Mouse (Mus musculus): Measurements from ENCODE around the gene Aox2. TPM values are rescaled to one million over a fixed set of nuclear protein-coding genes. Genes with fewer than 3 reads are reported as not detected.

Gene Aox2
- polyA plus RNA-seq (2016; fragmentation: Nextera tagmentation; extraction: Ambion mirVana): 0.05 TPM in 1 of 2 replicates, not detected in the other

GRCm38 (mm10) chr1:58278026-58278425 is at the start of gene Aox2:
TSS of gene Aox2 (plus strand) at chr1:58278326.
- Histone ChIP-seq H3K4me3 (no peak within 1 kb of the TSS), H3K36me3 (replicated peaks) (no peaks in the 10 kb centered on the region), H3K9me3 (no peaks in the 10 kb centered on the region), H3K27ac (0 out of 2 replicates have a peak within 1 kb of the TSS, but pooled peaks have one; percentile 15), H3K4me1 (peaks cover 28% of the 10 kb centered on the region), H3K27me3 (ENCODE audit: poor library complexity, severe bottlenecking) (no peaks in the 10 kb centered on the region)
- DNase-seq (ENCODE audit: extremely low spot score, low spot score): no peak
- WGBS: 69% methylated on average over 5 of the region's 5 CpGs

GRCm38 (mm10) chr1:58228916-58229315 is 49.2 kb upstream of the Aox2 start:
- DNase-seq (ENCODE audit: extremely low spot score, low spot score): no peak
- Histone ChIP-seq H3K4me3 (no peak overlapping the region), H3K27me3 (ENCODE audit: poor library complexity, severe bottlenecking) (no peaks in the 10 kb centered on the region), H3K27ac (no peak overlapping the region), H3K4me1 (peaks cover 13% of the 10 kb centered on the region; the same call in 1 of the 2 replicates), H3K36me3 (replicated peaks) (no peaks in the 10 kb centered on the region), H3K9me3 (no peaks in the 10 kb centered on the region)

DNA sequence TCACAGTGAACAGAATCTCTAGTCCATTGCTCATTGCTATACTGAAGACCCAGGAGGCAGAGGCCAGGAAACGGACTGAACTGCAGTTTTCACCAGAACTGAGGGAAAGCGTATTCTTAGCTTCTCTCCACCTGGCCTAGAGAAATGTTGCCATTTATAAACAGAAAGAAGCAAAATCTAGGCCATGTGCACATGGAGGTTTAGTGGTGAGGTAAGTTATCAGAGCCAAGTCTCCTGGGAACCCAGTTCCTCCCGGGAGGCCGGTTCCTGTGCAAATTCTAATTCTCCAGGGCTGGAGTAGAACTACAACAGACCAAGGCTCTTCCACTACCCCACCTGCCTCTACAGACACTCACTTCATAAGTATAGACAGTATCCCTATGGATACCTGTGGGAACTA is 48.4 kb upstream of the Aox2 start:
- DNase-seq (ENCODE audit: extremely low spot score, low spot score): no peak
- no peaks in the 10 kb centered on the region for H3K36me3 ChIP-seq (replicated peaks)
- H3K4me3 ChIP-seq: no peak overlapping the region
- WGBS: 88% methylated on average over 4 of the region's 4 CpGs
- H3K9me3 ChIP-seq: no peaks in the 10 kb centered on the region
- peaks cover 13% of the 10 kb centered on the region; the same call in 1 of the 2 replicates for H3K4me1 ChIP-seq
- H3K27me3 ChIP-seq (ENCODE audit: poor library complexity, severe bottlenecking): no peaks in the 10 kb centered on the region
- H3K27ac ChIP-seq: 0 out of 2 replicates have a peak overlapping the region, but pooled peaks have one; percentile 48

DNA sequence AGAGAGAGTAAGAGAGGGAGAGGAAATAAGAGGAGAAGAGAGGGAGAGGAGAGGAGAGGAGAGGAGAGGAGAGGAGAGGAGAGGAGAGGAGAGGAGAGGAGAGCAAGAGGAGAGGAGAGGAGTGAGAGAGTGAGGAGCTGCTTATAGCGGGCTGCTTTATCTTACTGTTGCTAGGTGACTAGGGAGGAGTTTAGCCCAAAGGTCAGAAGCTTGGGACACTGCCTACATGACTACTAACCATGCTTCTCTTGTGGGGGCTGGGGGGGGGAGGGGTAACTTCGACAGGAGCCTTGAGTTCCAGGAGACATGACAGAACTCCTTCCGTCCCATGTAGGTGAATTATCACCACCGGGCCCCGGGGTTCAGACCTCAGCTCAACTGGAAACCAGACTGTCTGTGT is 47.6 kb upstream of the Aox2 start:
- no peak for DNase-seq (ENCODE audit: extremely low spot score, low spot score)
- Histone ChIP-seq H3K27ac (no peak overlapping the region), H3K9me3 (no peaks in the 10 kb centered on the region), H3K4me1 (peaks cover 13% of the 10 kb centered on the region; the same call in 1 of the 2 replicates), H3K36me3 (replicated peaks) (no peaks in the 10 kb centered on the region), H3K4me3 (no peak overlapping the region), H3K27me3 (ENCODE audit: poor library complexity, severe bottlenecking) (no peaks in the 10 kb centered on the region)
- WGBS: 68% methylated on average over 5 of the region's 5 CpGs

DNA sequence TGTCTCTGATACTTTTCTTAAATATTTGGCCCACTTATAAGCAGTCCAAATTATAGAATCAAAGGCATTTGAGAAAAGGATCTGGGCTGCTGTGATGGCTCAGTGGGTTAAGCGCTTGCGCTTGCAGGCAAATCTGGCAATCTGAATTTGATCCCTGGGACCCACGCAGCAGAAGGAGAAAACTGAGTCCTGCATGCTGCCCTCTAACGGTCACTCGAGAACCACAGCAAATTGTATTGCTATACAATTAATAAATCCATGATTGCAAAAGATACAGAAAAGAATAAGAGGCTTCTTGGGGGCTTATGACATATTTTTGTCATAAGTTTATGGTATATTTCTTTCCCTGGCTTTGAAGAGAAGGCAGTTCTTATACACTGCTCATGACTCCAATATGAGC is 42.7 kb upstream of the Aox2 start:
- DNase-seq (ENCODE audit: extremely low spot score, low spot score): no peak
- no peaks in the 10 kb centered on the region for H3K9me3 ChIP-seq
- 52% methylated on average over 5 of the region's 5 CpGs for WGBS
- H3K36me3 ChIP-seq (replicated peaks): no peaks in the 10 kb centered on the region
- no peaks in the 10 kb centered on the region for H3K27me3 ChIP-seq (ENCODE audit: poor library complexity, severe bottlenecking)
- peaks cover 7% of the 10 kb centered on the region; the same call in 1 of the 2 replicates for H3K4me1 ChIP-seq
- no peak overlapping the region for H3K4me3 ChIP-seq
- H3K27ac ChIP-seq: no peak overlapping the region

DNA sequence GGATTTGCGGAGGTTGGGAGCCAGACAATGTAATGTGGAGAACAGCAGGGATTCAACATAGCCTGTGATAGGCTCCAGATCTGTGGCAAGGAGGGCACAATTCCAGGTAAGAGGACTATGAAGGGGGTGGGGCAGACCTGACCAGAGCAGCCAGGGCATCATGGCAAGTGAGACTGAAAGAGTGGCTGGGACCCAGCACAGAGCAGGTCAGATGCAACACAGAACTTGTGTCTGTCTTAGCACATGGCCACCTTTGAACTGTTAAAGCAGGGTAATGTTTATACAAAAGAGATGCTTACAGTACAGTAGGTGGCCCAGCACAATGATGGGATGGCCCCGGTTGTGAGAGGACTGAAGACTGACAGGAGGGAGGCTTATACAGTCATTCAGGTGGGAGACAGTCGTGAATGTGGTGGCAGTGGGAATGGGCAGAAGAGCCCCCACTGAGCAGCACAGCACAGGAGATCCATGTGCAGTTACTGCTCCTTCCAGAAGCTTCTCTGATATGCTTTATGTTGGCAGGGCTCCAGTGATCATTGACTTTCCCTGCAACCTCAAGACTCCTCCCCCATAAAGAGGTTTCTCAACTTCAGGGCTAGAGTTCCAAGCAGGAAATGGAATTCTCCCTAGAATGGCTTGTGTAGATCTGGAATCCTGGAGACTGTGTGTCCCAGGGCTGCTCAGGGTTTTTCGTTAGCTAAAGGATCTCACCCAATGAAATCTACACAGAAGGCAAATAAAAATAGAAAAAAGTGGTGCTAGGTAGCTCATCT is 40.4 kb upstream of the Aox2 start:
- no peak for DNase-seq (ENCODE audit: extremely low spot score, low spot score)
- WGBS: 85% methylated on average over 4 of the region's 4 CpGs
- H3K27me3 ChIP-seq (ENCODE audit: poor library complexity, severe bottlenecking): no peaks in the 10 kb centered on the region
- no peaks in the 10 kb centered on the region for H3K9me3 ChIP-seq
- H3K4me1 ChIP-seq: no peaks in the 10 kb centered on the region
- no peak overlapping the region for H3K27ac ChIP-seq
- no peak overlapping the region for H3K4me3 ChIP-seq
- no peaks in the 10 kb centered on the region for H3K36me3 ChIP-seq (replicated peaks)

DNA sequence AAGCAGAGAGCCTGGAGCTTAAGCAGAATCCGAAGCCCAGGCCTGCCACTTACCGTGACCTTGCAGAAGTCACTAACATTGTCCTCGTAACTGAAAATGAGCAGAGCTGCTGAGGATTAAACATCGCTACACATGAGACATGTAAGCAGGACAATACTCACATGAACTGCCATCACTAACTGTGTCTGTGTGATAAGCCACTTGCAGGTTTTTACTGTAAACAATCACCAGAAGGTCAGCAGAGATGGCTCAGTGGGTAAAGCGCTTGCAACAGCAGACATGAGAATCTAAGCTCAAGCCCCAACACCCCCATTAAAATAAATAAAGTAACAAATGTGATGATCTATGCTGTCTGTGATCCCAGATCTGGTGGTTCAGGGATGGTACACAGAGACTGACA is 39.7 kb upstream of the Aox2 start:
- Histone ChIP-seq H3K9me3 (no peaks in the 10 kb centered on the region), H3K27me3 (ENCODE audit: poor library complexity, severe bottlenecking) (no peaks in the 10 kb centered on the region), H3K27ac (no peak overlapping the region), H3K4me3 (no peak overlapping the region), H3K4me1 (no peaks in the 10 kb centered on the region), H3K36me3 (replicated peaks) (no peaks in the 10 kb centered on the region)
- 92% methylated on average over 5 of the region's 5 CpGs for WGBS
- DNase-seq (ENCODE audit: extremely low spot score, low spot score): no peak

- 95% methylated on average over 9 of the region's 9 CpGs for WGBS
- Histone ChIP-seq H3K27me3 (ENCODE audit: poor library complexity, severe bottlenecking) (no peaks in the 10 kb centered on the region), H3K27ac (no peak overlapping the region), H3K4me3 (no peak overlapping the region), H3K36me3 (replicated peaks) (no peaks in the 10 kb centered on the region), H3K9me3 (no peaks in the 10 kb centered on the region), H3K4me1 (no peaks in the 10 kb centered on the region)
- DNase-seq (ENCODE audit: extremely low spot score, low spot score): no peak
These were observed 39.2 kb upstream of the Aox2 start for GRCm38 (mm10) chr1:58238961-58239360.

- no peak overlapping the region for H3K4me3 ChIP-seq
- no peak overlapping the region for H3K27ac ChIP-seq
- no peak for DNase-seq (ENCODE audit: extremely low spot score, low spot score)
- no peaks in the 10 kb centered on the region for H3K27me3 ChIP-seq (ENCODE audit: poor library complexity, severe bottlenecking)
- H3K36me3 ChIP-seq (replicated peaks): no peaks in the 10 kb centered on the region
- H3K9me3 ChIP-seq: no peaks in the 10 kb centered on the region
- 74% methylated on average over 6 of the region's 6 CpGs for WGBS
- H3K4me1 ChIP-seq: no peaks in the 10 kb centered on the region
These were observed 37.8 kb upstream of the Aox2 start for GRCm38 (mm10) chr1:58240347-58240746.

GRCm38 (mm10) chr1:58244487-58244886 is 33.6 kb upstream of the Aox2 start:
- Histone ChIP-seq H3K4me3 (no peak overlapping the region), H3K9me3 (no peaks in the 10 kb centered on the region), H3K4me1 (no peaks in the 10 kb centered on the region), H3K36me3 (replicated peaks) (no peaks in the 10 kb centered on the region), H3K27ac (no peak overlapping the region), H3K27me3 (ENCODE audit: poor library complexity, severe bottlenecking) (no peaks in the 10 kb centered on the region)
- WGBS: 84% methylated on average over 3 of the region's 3 CpGs
- no peak for DNase-seq (ENCODE audit: extremely low spot score, low spot score)

GRCm38 (mm10) chr1:58248518-58248917 is 29.6 kb upstream of the Aox2 start:
- no peak overlapping the region for H3K4me3 ChIP-seq
- no peaks in the 10 kb centered on the region for H3K27me3 ChIP-seq (ENCODE audit: poor library complexity, severe bottlenecking)
- H3K9me3 ChIP-seq: no peaks in the 10 kb centered on the region
- H3K27ac ChIP-seq: no peak overlapping the region
- DNase-seq (ENCODE audit: extremely low spot score, low spot score): no peak
- WGBS: 88% methylated on average over 1 of the region's 1 CpGs
- H3K4me1 ChIP-seq: no peaks in the 10 kb centered on the region
- no peaks in the 10 kb centered on the region for H3K36me3 ChIP-seq (replicated peaks)

- no peak overlapping the region for H3K4me3 ChIP-seq
- no peaks in the 10 kb centered on the region for H3K36me3 ChIP-seq (replicated peaks)
- no peak overlapping the region for H3K27ac ChIP-seq
- DNase-seq (ENCODE audit: extremely low spot score, low spot score): no peak
- 88% methylated on average over 11 of the region's 11 CpGs for WGBS
- no peaks in the 10 kb centered on the region for H3K27me3 ChIP-seq (ENCODE audit: poor library complexity, severe bottlenecking)
- no peaks in the 10 kb centered on the region for H3K9me3 ChIP-seq
- H3K4me1 ChIP-seq: no peaks in the 10 kb centered on the region
These were observed 24.7 kb upstream of the Aox2 start for GRCm38 (mm10) chr1:58253466-58253865.

GRCm38 (mm10) chr1:58257195-58257991 is 20.7 kb upstream of the Aox2 start:
- WGBS: 88% methylated on average over 10 of the region's 10 CpGs
- DNase-seq (ENCODE audit: extremely low spot score, low spot score): no peak
- H3K27me3 ChIP-seq (ENCODE audit: poor library complexity, severe bottlenecking): no peaks in the 10 kb centered on the region

More at GRCm38 (mm10) chr1:58257195-58257991, 20.7 kb upstream of the Aox2 start:
- no peaks in the 10 kb centered on the region for H3K9me3 ChIP-seq
- no peak overlapping the region for H3K27ac ChIP-seq
- H3K4me3 ChIP-seq: no peak overlapping the region
- H3K36me3 ChIP-seq (replicated peaks): no peaks in the 10 kb centered on the region
- H3K4me1 ChIP-seq: no peaks in the 10 kb centered on the region
